Mouse (Mus musculus) ES-E14 (cell line): ENCODE results near the gene Gm10134.

Experiments
- CHD2 ChIP-seq: IDR thresholded peaks from 2 replicates; pipeline ENCODE4 v1.6.1; 2014; ENCODE audit warnings: mild to moderate bottlenecking, low read depth, low read length, inconsistent platforms
- HCFC1 ChIP-seq: IDR thresholded peaks from 2 replicates; pipeline ENCODE4 v1.6.1; 2012; ENCODE audit warnings: low read length, inconsistent platforms, borderline replicate concordance; ENCODE audit not compliant: insufficient read depth
- MAFK ChIP-seq: IDR thresholded peaks from 2 replicates; pipeline ENCODE4 v1.6.1; 2014; ENCODE audit warnings: mild to moderate bottlenecking, low read depth, low read length, inconsistent platforms; ENCODE audit not compliant: insufficient read depth
- ZC3H11A ChIP-seq: IDR thresholded peaks from 2 replicates; pipeline ENCODE4 v1.6.1; 2012; ENCODE audit warnings: low read depth, mild to moderate bottlenecking, inconsistent platforms, low read length, borderline replicate concordance
- ZNF384 ChIP-seq: IDR thresholded peaks from 2 replicates; pipeline ENCODE4 v1.6.1; 2012; ENCODE audit warnings: low read depth, low read length, inconsistent platforms

- no peak for TF ChIP-seq ZNF384
- TF ChIP-seq CHD2 = no peak
- TF ChIP-seq ZC3H11A = no peak
- TF ChIP-seq MAFK = no peak
- no peak for TF ChIP-seq HCFC1
Measured at GRCm38 (mm10) chr2:28518231-28518630, 12.3 kb downstream of the Gm10134 start.
